Mouse (Mus musculus): ENCODE measurements around the gene Hist1h2bg. TPM values are rescaled to one million over a fixed set of nuclear protein-coding genes. Genes with fewer than 3 reads are reported as not detected.
"Not testable (repeated sequence)": the region's sequence is repeated elsewhere in the genome, so short reads cannot be mapped to it uniquely, and the experiment has no call there.

Gene Hist1h2bg
- polyA plus RNA-seq, 1 experiment from 2014 or later, result 6.3 TPM

DNA sequence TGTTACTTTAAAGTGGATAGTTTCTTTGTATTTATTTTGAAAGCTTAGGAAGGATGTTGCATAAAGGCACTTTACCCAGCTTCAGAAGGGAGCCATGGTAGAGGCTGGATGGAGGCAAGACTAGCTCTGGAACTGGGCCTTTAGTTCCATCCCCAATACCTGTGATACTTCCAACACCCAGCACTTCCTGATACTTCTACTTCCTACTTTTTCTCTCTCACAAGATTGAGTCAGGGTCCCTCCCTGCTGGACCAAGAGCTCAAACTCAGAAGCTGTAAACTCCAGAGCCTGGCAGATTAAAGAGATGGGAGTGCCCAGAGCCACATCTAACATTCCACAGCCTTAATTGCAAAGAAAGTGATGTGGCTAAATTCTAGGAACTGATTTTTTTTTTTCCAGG is 13.1 kb downstream of the Hist1h2bg start:
- DNase-seq (ENCODE audit: low spot score), result no peak
- H3K9ac ChIP-seq (ENCODE audit: low read depth, low read length), result peak overlapping the region; percentile 69

GRCm38 (mm10) chr13:23585029-23585441 is 13.8 kb downstream of the Hist1h2bg start:
- no peaks in the 10 kb centered on the region for H3K27me3 ChIP-seq (replicated peaks; ENCODE audit: control insufficient read depth, insufficient read depth, low read length)
- WGBS, result under 1% methylated on average over 21 of the region's 21 CpGs
- no peaks in the 10 kb centered on the region for H3K9me3 ChIP-seq (ENCODE audit: control insufficient read depth, low read length)
- ATAC-seq (replicated peaks; ENCODE audit: low FRiP score) (peak; percentile 7; the same call in 1 of the 2 replicates), DNase-seq (ENCODE audit: low spot score) (peak; percentile 80)
- peak overlapping the region; percentile 69 for H3K9ac ChIP-seq (ENCODE audit: low read depth, low read length)
- peak overlapping the region; percentile 52 for H3K4me3 ChIP-seq (ENCODE audit: low read depth, low read length)
- H3K4me1 ChIP-seq (replicated peaks; ENCODE audit: control insufficient read depth, insufficient read depth, low read length), result peaks cover 31% of the 10 kb centered on the region
- peak overlapping the region; percentile 87 for H3K4me2 ChIP-seq
- H3K36me3 ChIP-seq (ENCODE audit: control insufficient read depth, insufficient read depth, low read length), result no peaks in the 10 kb centered on the region
- H3K27ac ChIP-seq (ENCODE audit: low read depth, low read length), result peak overlapping the region; percentile 100

More for the DNA sequence above, 13.1 kb downstream of the Hist1h2bg start:
- Histone ChIP-seq H3K36me3 (ENCODE audit: control insufficient read depth, insufficient read depth, low read length) (no peaks in the 10 kb centered on the region), H3K9me3 (ENCODE audit: control insufficient read depth, low read length) (no peaks in the 10 kb centered on the region), H3K4me1 (replicated peaks; ENCODE audit: control insufficient read depth, insufficient read depth, low read length) (peaks cover 31% of the 10 kb centered on the region), H3K27ac (ENCODE audit: low read depth, low read length) (peak overlapping the region; percentile 100), H3K27me3 (replicated peaks; ENCODE audit: control insufficient read depth, insufficient read depth, low read length) (no peaks in the 10 kb centered on the region), H3K4me2 (peak overlapping the region; percentile 87), H3K4me3 (ENCODE audit: low read depth, low read length) (peak overlapping the region; percentile 52)
- ATAC-seq (replicated peaks; ENCODE audit: low FRiP score), result no peak

DNA sequence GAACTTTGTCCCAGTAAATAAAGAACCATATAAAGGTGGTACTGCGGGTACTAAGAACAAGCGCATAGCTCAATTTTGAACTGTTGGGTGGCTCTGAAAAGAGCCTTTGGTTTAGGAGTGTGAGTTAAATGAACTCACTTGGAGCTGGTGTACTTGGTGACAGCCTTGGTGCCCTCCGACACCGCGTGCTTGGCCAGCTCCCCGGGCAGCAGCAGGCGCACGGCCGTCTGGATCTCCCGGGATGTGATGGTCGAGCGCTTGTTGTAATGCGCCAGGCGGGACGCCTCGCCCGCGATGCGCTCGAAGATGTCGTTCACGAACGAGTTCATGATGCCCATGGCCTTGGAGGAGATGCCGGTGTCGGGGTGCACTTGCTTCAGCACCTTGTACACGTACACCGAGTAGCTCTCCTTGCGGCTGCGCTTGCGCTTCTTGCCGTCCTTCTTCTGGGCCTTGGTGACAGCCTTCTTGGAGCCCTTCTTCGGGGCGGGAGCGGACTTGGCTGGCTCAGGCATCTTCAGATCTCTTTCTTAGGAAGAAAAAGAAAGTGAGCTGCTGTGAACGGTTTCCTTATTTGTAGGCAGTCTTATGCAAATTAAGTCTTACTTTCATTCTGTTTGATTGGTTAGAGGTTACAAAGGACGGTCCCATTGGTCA is 14.4 kb downstream of the Hist1h2bg start:
- peak; percentile 72 for DNase-seq (ENCODE audit: low spot score)
- 2% methylated on average over 20 of the region's 36 CpGs for WGBS

GRCm38 (mm10) chr13:23586099-23586939 is 15.1 kb downstream of the Hist1h2bg start:
- peak overlapping the region; percentile 87 for H3K4me2 ChIP-seq
- peaks cover 28% of the 10 kb centered on the region for H3K4me1 ChIP-seq (replicated peaks; ENCODE audit: control insufficient read depth, insufficient read depth, low read length)
- WGBS, result 3% methylated on average over 22 of the region's 22 CpGs
- H3K9me3 ChIP-seq (ENCODE audit: control insufficient read depth, low read length), result no peaks in the 10 kb centered on the region
- no peaks in the 10 kb centered on the region for H3K27me3 ChIP-seq (replicated peaks; ENCODE audit: control insufficient read depth, insufficient read depth, low read length)
- H3K27ac ChIP-seq (ENCODE audit: low read depth, low read length), result peak overlapping the region; percentile 100
- peak overlapping the region; percentile 43 for H3K4me3 ChIP-seq (ENCODE audit: low read depth, low read length)
- no peaks in the 10 kb centered on the region for H3K36me3 ChIP-seq (ENCODE audit: control insufficient read depth, insufficient read depth, low read length)
- no peak for DNase-seq (ENCODE audit: low spot score)
- peak overlapping the region; percentile 75 for H3K9ac ChIP-seq (ENCODE audit: low read depth, low read length)
- ATAC-seq (replicated peaks; ENCODE audit: low FRiP score), result no peak

More for the DNA sequence above, 14.4 kb downstream of the Hist1h2bg start:
- peak overlapping the region; percentile 87 for H3K4me2 ChIP-seq
- H3K27ac ChIP-seq (ENCODE audit: low read depth, low read length), result peak overlapping the region; percentile 100
- H3K36me3 ChIP-seq (ENCODE audit: control insufficient read depth, insufficient read depth, low read length); H3K9me3 ChIP-seq (ENCODE audit: control insufficient read depth, low read length); H3K27me3 ChIP-seq (replicated peaks; ENCODE audit: control insufficient read depth, insufficient read depth, low read length): not testable (repeated sequence)
- peaks cover 31% of the 10 kb centered on the region for H3K4me1 ChIP-seq (replicated peaks; ENCODE audit: control insufficient read depth, insufficient read depth, low read length)
- ATAC-seq (replicated peaks; ENCODE audit: low FRiP score), result peak; percentile 80
- peak overlapping the region; percentile 52 for H3K4me3 ChIP-seq (ENCODE audit: low read depth, low read length)
- H3K9ac ChIP-seq (ENCODE audit: low read depth, low read length), result peak overlapping the region; percentile 69

GRCm38 (mm10) chr13:23586940-23587225 is 15.7 kb downstream of the Hist1h2bg start:
- Histone ChIP-seq H3K4me1 (replicated peaks; ENCODE audit: control insufficient read depth, insufficient read depth, low read length) (peaks cover 27% of the 10 kb centered on the region), H3K4me3 (ENCODE audit: low read depth, low read length) (peak overlapping the region; percentile 43), H3K4me2 (peak overlapping the region; percentile 87), H3K27me3 (replicated peaks; ENCODE audit: control insufficient read depth, insufficient read depth, low read length) (no peaks in the 10 kb centered on the region), H3K9me3 (ENCODE audit: control insufficient read depth, low read length) (no peaks in the 10 kb centered on the region), H3K36me3 (ENCODE audit: control insufficient read depth, insufficient read depth, low read length) (no peaks in the 10 kb centered on the region), H3K9ac (ENCODE audit: low read depth, low read length) (peak overlapping the region; percentile 75), H3K27ac (ENCODE audit: low read depth, low read length) (peak overlapping the region; percentile 100)
- ATAC-seq (replicated peaks; ENCODE audit: low FRiP score) (no peak), DNase-seq (ENCODE audit: low spot score) (no peak)
- WGBS, result 16% methylated on average over 1 of the region's 1 CpGs

DNA sequence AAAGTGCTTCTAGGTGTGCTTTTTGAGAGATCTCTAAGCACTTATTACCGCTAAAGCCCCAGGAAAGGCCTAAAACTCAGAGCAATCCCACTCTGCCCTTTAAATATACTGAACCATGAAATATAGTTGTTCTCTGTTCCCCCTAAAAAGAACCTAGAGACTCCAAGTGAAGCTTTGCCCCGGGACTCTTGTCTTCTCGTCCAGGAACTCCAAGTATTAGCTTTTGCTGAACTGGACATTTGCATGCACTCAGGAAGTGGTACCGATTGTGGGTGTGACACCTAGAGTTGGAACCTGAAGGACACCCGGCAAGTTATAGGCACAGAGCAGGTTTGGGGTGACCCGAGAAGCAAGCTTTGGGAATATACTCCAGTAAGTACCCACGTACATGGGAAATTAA is 20.0 kb downstream of the Hist1h2bg start:
- Histone ChIP-seq H3K27me3 (replicated peaks; ENCODE audit: control insufficient read depth, insufficient read depth, low read length) (no peaks in the 10 kb centered on the region), H3K9me3 (ENCODE audit: control insufficient read depth, low read length) (no peaks in the 10 kb centered on the region), H3K4me1 (replicated peaks; ENCODE audit: control insufficient read depth, insufficient read depth, low read length) (peaks cover 37% of the 10 kb centered on the region), H3K4me2 (no peak overlapping the region), H3K27ac (ENCODE audit: low read depth, low read length) (no peak overlapping the region), H3K36me3 (ENCODE audit: control insufficient read depth, insufficient read depth, low read length) (no peaks in the 10 kb centered on the region), H3K9ac (ENCODE audit: low read depth, low read length) (no peak overlapping the region), H3K4me3 (ENCODE audit: low read depth, low read length) (no peak overlapping the region)
- no peak for DNase-seq (ENCODE audit: low spot score)
- 95% methylated on average over 7 of the region's 7 CpGs for WGBS
- no peak for ATAC-seq (replicated peaks; ENCODE audit: low FRiP score)

- H3K27ac ChIP-seq (ENCODE audit: low read depth, low read length); H3K9ac ChIP-seq (ENCODE audit: low read depth, low read length); DNase-seq (ENCODE audit: low spot score); H3K4me2 ChIP-seq; ATAC-seq (replicated peaks; ENCODE audit: low FRiP score); H3K4me3 ChIP-seq (ENCODE audit: low read depth, low read length); H3K9me3 ChIP-seq (ENCODE audit: control insufficient read depth, low read length); H3K27me3 ChIP-seq (replicated peaks; ENCODE audit: control insufficient read depth, insufficient read depth, low read length); H3K36me3 ChIP-seq (ENCODE audit: control insufficient read depth, insufficient read depth, low read length): not testable (repeated sequence)
- 62% methylated on average over 7 of the region's 7 CpGs for WGBS
- peaks cover 35% of the 10 kb centered on the region for H3K4me1 ChIP-seq (replicated peaks; ENCODE audit: control insufficient read depth, insufficient read depth, low read length)
These were observed 20.7 kb downstream of the Hist1h2bg start for GRCm38 (mm10) chr13:23591886-23592285.

- Histone ChIP-seq H3K4me3 (ENCODE audit: low read depth, low read length) (no peak overlapping the region), H3K36me3 (ENCODE audit: control insufficient read depth, insufficient read depth, low read length) (no peaks in the 10 kb centered on the region), H3K27ac (ENCODE audit: low read depth, low read length) (no peak overlapping the region; the same call in 1 of the 2 replicates), H3K4me2 (no peak overlapping the region), H3K9ac (ENCODE audit: low read depth, low read length) (no peak overlapping the region), H3K27me3 (replicated peaks; ENCODE audit: control insufficient read depth, insufficient read depth, low read length) (no peaks in the 10 kb centered on the region), H3K4me1 (replicated peaks; ENCODE audit: control insufficient read depth, insufficient read depth, low read length) (peaks cover 32% of the 10 kb centered on the region), H3K9me3 (ENCODE audit: control insufficient read depth, low read length) (no peaks in the 10 kb centered on the region)
- ATAC-seq (replicated peaks; ENCODE audit: low FRiP score) (no peak), DNase-seq (ENCODE audit: low spot score) (no peak)
- WGBS, result 82% methylated on average over 7 of the region's 7 CpGs
These were observed 21.4 kb downstream of the Hist1h2bg start for GRCm38 (mm10) chr13:23592614-23593013.
